Mouse (Mus musculus): ENCODE results near the gene Arl9.

The Arl9 gene

GRCm38 (mm10) chr5:77004051-77004821, at the start of gene Arl9:
TSS of gene Arl9 (plus strand) at chr5:77004055.
- 96% methylated on average over 6 of the region's 6 CpGs for WGBS

- 72% methylated on average over 6 of the region's 6 CpGs for WGBS
Observed at GRCm38 (mm10) chr5:76954271-76954900, 49.5 kb upstream of the Arl9 start.

DNA sequence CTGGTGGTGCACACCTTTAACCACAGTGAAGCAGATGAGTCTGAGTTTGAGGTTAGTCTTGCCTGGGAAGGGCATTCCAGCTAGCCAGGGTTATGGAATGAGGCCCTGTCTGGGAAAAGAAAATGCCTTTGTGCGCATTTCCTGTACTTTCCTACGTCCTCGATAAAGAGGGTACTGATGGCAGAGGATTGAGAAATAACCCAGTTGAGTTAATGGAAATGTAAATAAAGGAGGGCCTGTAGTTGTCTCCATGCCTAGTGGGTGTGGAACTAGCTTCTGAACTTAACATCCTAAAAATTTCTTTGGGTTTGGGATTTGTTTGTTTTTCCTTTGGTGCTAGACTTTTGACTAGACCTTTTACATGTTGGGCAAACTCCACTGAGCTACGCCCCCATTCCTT, 48.4 kb upstream of the Arl9 start:
- 84% methylated on average over 4 of the region's 4 CpGs for WGBS

DNA sequence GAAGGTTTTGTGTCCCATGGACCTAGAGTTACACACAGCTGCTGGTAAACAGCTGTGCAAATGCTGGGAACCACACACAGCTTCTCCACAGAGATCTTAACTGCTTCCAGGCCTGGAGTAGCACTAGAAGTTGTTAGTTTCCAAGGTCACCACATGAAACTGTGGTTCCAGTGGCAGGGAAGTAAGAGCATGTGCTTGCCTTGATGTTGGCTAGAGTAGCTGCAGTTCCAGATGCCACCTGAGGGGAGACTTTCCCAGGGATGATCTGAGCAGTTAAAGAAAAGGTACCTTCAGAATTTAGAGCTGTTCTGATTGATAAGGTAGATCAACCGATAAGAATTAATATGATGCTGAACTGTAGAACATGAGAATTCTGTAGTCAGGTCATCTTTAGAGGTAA, 45.9 kb upstream of the Arl9 start:
- whole genome bisulfite sequencing, result 98% methylated on average over 1 of the region's 1 CpGs

GRCm38 (mm10) chr5:76959587-76959986, 44.3 kb upstream of the Arl9 start:
- WGBS, result 79% methylated on average over 5 of the region's 5 CpGs

GRCm38 (mm10) chr5:76962545-76962944, 41.3 kb upstream of the Arl9 start:
- 72% methylated on average over 11 of the region's 11 CpGs for WGBS

GRCm38 (mm10) chr5:76964651-76965050, 39.2 kb upstream of the Arl9 start:
- 95% methylated on average over 3 of the region's 3 CpGs for WGBS

DNA sequence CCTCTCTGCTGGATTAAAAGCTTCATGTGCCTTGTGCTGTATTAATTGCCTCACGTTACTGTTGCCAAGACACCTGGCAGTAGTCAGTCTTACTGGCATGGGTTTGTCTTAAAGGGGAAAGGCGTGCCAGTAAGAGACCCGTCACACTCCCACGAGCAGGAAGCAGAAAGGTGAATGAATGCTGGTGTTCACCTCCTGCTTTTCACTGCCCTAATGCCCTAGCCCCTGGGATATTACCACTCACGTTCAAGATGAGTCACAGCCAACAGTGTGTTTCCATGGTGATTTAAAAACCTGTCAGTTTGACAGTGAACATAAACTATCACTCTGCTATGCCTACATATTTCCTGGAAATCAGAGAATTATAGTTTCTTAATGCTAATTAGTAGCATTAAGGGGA, 34.6 kb upstream of the Arl9 start:
- 54% methylated on average over 5 of the region's 5 CpGs for WGBS

GRCm38 (mm10) chr5:76971115-76971514, 32.7 kb upstream of the Arl9 start:
- WGBS, result 85% methylated on average over 1 of the region's 1 CpGs

GRCm38 (mm10) chr5:76973488-76973887, 30.4 kb upstream of the Arl9 start:
- 62% methylated on average over 3 of the region's 3 CpGs for WGBS

GRCm38 (mm10) chr5:76974207-76974553, 29.7 kb upstream of the Arl9 start:
- WGBS, result 2% methylated on average over 17 of the region's 17 CpGs

- WGBS, result under 1% methylated on average over 59 of the region's 60 CpGs
Observed at GRCm38 (mm10) chr5:76974554-76975285, 29.1 kb upstream of the Arl9 start, which contains the start of gene Srp72. TSS of gene Srp72 (plus strand) at chr5:76974683.

- 74% methylated on average over 8 of the region's 8 CpGs for WGBS
Observed at GRCm38 (mm10) chr5:76975736-76976135, 28.1 kb upstream of the Arl9 start.

GRCm38 (mm10) chr5:76984015-76984414, 19.8 kb upstream of the Arl9 start:
- WGBS, result 90% methylated on average over 11 of the region's 11 CpGs

- 77% methylated on average over 3 of the region's 3 CpGs for WGBS
Observed at GRCm38 (mm10) chr5:76990789-76991188, 13.1 kb upstream of the Arl9 start.

GRCm38 (mm10) chr5:76993174-76993814, 10.6 kb upstream of the Arl9 start:
- WGBS, result 94% methylated on average over 5 of the region's 5 CpGs

GRCm38 (mm10) chr5:76998416-76998815, 5.4 kb upstream of the Arl9 start:
- 23% methylated on average over 5 of the region's 5 CpGs for WGBS

GRCm38 (mm10) chr5:77001192-77001591, 2.7 kb upstream of the Arl9 start:
- 95% methylated on average over 17 of the region's 17 CpGs for WGBS

GRCm38 (mm10) chr5:77010352-77010751, 6.5 kb downstream of the Arl9 start:
- 94% methylated on average over 9 of the region's 9 CpGs for WGBS

DNA sequence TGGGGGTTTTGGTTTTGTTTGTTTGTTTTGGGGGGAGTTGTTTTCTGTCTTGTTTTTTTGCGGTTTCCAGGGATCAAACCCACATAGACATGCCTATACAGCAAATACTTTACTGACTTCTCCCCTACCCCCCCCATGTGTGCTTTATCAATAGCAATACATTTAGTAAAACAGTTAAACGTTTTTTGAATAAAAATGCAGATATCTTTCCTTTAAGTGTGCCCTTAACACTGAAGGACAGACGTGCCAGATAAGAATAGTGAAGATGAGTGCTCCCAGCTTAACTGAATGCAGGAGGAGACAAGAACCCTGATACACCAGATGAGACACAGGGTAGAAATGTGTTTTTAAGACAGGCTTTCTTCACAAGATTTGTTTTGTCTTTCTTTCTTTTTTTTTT, 7.2 kb downstream of the Arl9 start:
- 78% methylated on average over 3 of the region's 3 CpGs for WGBS

GRCm38 (mm10) chr5:77013171-77013570, 9.3 kb downstream of the Arl9 start:
- 83% methylated on average over 3 of the region's 3 CpGs for WGBS

Data from cerebral cortex, adult 2 months (tissue).